8 mouse cellular contexts compared by ENCODE assay signal in the genomic region with DNA sequence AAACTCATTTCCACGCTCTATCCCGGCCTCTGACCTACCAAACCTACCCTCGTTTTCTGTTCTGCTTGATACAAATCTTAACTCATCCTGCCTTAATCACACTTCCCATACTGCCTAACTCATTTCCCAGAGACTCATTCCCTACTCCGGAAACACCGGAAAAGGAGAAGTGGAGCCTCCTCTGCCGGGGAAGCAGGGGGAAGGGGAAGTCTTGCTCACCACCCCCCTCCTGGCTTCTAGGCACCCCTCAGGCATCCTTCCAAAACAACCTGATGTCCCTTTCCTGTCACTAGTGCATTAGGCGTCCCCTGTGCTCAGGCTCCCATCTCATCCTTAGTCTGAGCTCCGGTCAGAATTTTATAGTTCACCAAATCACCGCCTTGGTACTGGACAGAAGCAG. TPM values are rescaled to one million over a fixed set of nuclear protein-coding genes. Genes with fewer than 3 reads are reported as not detected.
DNase-seq lines count a peak whose midpoint lies in the region; ATAC-seq lines count a peak whose summit lies in the region.

No protein-coding gene starts in this region.

- no peak for DNase-seq in c-Kit-positive CD71-positive TER-119-positive erythroid progenitor cells, embryonic 14.5 days (ENCODE audit: low spot score)
- DNase-seq in testis, postnatal 10 days (ENCODE audit: low spot score): no peak

- peak; percentile 55 for ATAC-seq in granulocyte monocyte progenitor cell, adult 5-6 weeks (replicated peaks; ENCODE audit: poor library complexity, severe bottlenecking)
- no peak for ATAC-seq in intestine, embryonic 15.5 days
- peak; percentile 32 for ATAC-seq in lung, embryonic 16.5 days (ENCODE audit: low read depth)
- no peak for ATAC-seq in activated CD4-positive, CD25-positive, alpha-beta regulatory T cell, adult 4 months
- ATAC-seq in megakaryocyte progenitor cell, adult 5-6 weeks (replicated peaks; ENCODE audit: poor library complexity): no peak

- no peaks in the 10 kb centered on the region for H3K9me3 ChIP-seq in intestine, embryonic 15.5 days
- no peaks in the 10 kb centered on the region for H3K9me3 ChIP-seq in lung, embryonic 16.5 days (ENCODE audit: control insufficient read depth, low read length)

- H3K4me3 ChIP-seq in brown adipose tissue, adult 24 weeks (ENCODE audit: insufficient read depth, low read depth, low read length): peak overlapping the region; percentile 38
- no peak overlapping the region for H3K4me3 ChIP-seq in intestine, embryonic 15.5 days (replicated peaks)
- peak overlapping the region; percentile 15 for H3K4me3 ChIP-seq in lung, embryonic 16.5 days (ENCODE audit: low read length)

- WGBS in intestine, embryonic 15.5 days: 66% methylated on average over 9 of the region's 9 CpGs
- 53% methylated on average over 9 of the region's 9 CpGs for WGBS in lung, embryonic 16.5 days

- H3K27ac ChIP-seq in brown adipose tissue, adult 24 weeks (replicated peaks; ENCODE audit: low read depth, low read length): peak overlapping the region; percentile 83
- H3K27ac ChIP-seq in intestine, embryonic 15.5 days: no peak overlapping the region
- H3K27ac ChIP-seq in lung, embryonic 16.5 days (ENCODE audit: low read length): peak overlapping the region; percentile 30; the same call in 1 of the 2 replicates

- H3K9ac ChIP-seq in intestine, embryonic 15.5 days: no peak overlapping the region
- peak overlapping the region; percentile 8; the same call in 1 of the 2 replicates for H3K9ac ChIP-seq in lung, embryonic 16.5 days (ENCODE audit: low read length)

- H3K4me1 ChIP-seq in brown adipose tissue, adult 24 weeks (ENCODE audit: control insufficient read depth, insufficient read depth, insufficient read length, low read length): peaks cover 43% of the 10 kb centered on the region
- H3K4me1 ChIP-seq in intestine, embryonic 15.5 days (replicated peaks): peaks cover 41% of the 10 kb centered on the region
- peaks cover 35% of the 10 kb centered on the region for H3K4me1 ChIP-seq in lung, embryonic 16.5 days (replicated peaks; ENCODE audit: control insufficient read depth, insufficient read depth, low read length)

- no peaks in the 10 kb centered on the region for H3K36me3 ChIP-seq in intestine, embryonic 15.5 days
- H3K36me3 ChIP-seq in lung, embryonic 16.5 days (ENCODE audit: control insufficient read depth, insufficient read depth, low read length): no peaks in the 10 kb centered on the region

- peak overlapping the region; percentile 27 for H3K4me2 ChIP-seq in intestine, embryonic 15.5 days (replicated peaks)
- H3K4me2 ChIP-seq in lung, embryonic 16.5 days (ENCODE audit: low read depth, low read length): peak overlapping the region; percentile 44

- no peaks in the 10 kb centered on the region for H3K27me3 ChIP-seq in intestine, embryonic 15.5 days (replicated peaks)
- no peaks in the 10 kb centered on the region for H3K27me3 ChIP-seq in lung, embryonic 16.5 days (ENCODE audit: control insufficient read depth, insufficient read depth, low read depth, low read length)

RNA-seq across cellular contexts. Expression of a gene that starts 5.6 kb away (rescaled TPM):
- polyA plus RNA-seq in brown adipose tissue, adult 24 weeks (2012; ENCODE audit: insufficient read depth, insufficient read length, missing spikeins): 112 and 125 TPM in 2 replicates
- 22.3 and 25.8 TPM in 2 replicates for total RNA-seq in granulocyte monocyte progenitor cell, adult 5-6 weeks (2014; fragmentation: Nextera tagmentation)
- 28.2 and 28.9 TPM in 2 replicates for total RNA-seq in granulocyte monocyte progenitor cell, adult 5-6 weeks (2017)
- polyA plus RNA-seq in intestine, embryonic 15.5 days (2015; fragmentation: Nextera tagmentation; extraction: Ambion mirVana): 126 and 135 TPM in 2 replicates
- polyA plus RNA-seq in lung, embryonic 16.5 days (2015; fragmentation: Nextera tagmentation; extraction: Ambion mirVana): 170 and 179 TPM in 2 replicates
- polyA plus RNA-seq in activated CD4-positive, CD25-positive, alpha-beta regulatory T cell, adult 4 months (2017; shearing (Covaris generic)): 1 to 10 TPM; 4.5 to 8.8 TPM
- 28.2 and 34.1 TPM in 2 replicates for total RNA-seq in megakaryocyte progenitor cell, adult 5-6 weeks (2015)
- total RNA-seq in megakaryocyte progenitor cell, adult 5-6 weeks (2017): 29.9 and 35.1 TPM in 2 replicates

Comparison
In these comparisons a context has a peak if more than half of its experiments do, and no peak if none do; other contexts are left out.
1. ATAC-seq: peak in granulocyte monocyte progenitor cell, adult 5-6 weeks (single experiment) and lung, embryonic 16.5 days (single experiment); none in intestine, embryonic 15.5 days (single experiment), activated CD4-positive, CD25-positive, alpha-beta regulatory T cell, adult 4 months (single experiment) and megakaryocyte progenitor cell, adult 5-6 weeks (single experiment).
2. RNA of a gene that starts 5.6 kb away (polyA plus RNA-seq): 170 to 179 TPM in lung, embryonic 16.5 days, 126 to 135 TPM in intestine, embryonic 15.5 days and 112 to 125 TPM in brown adipose tissue, adult 24 weeks; 4.5 to 8.8 TPM in activated CD4-positive, CD25-positive, alpha-beta regulatory T cell, adult 4 months; every median in the first group is over 10 times any median in the second.